Mouse (Mus musculus): ENCODE results near the gene Thegl. TPM values are rescaled to one million over a fixed set of nuclear protein-coding genes. Genes with fewer than 3 reads are reported as not detected.
A peak's percentile ranks its signal among the peaks of the same experiment; 100 is the strongest.
"Not testable (repeated sequence)": the region's sequence is repeated elsewhere in the genome, so short reads cannot be mapped to it uniquely, and the experiment has no call there.

Thegl gene
- total RNA-seq, 4 experiments from 2014 or later = 0.21 to 0.91 (median 0.68) TPM; not detected in 1

GRCm38 (mm10) chr5:77094510-77095491 is 79.0 kb downstream of the Thegl start:
- peak in 1 of 2 experiments; percentile 18 for DNase-seq (ENCODE audit: low spot score in 2 of 2)

GRCm38 (mm10) chr5:77096194-77096593 is 80.4 kb downstream of the Thegl start:
- not testable (repeated sequence) for DNase-seq (ENCODE audit: low spot score in 2 of 2)

- no peak for DNase-seq (ENCODE audit: low spot score in 2 of 2)
Observed at GRCm38 (mm10) chr5:77097686-77098085, 81.9 kb downstream of the Thegl start.

- no peak for DNase-seq (ENCODE audit: low spot score in 2 of 2)
Observed at GRCm38 (mm10) chr5:77098874-77099273, 83.1 kb downstream of the Thegl start.

GRCm38 (mm10) chr5:77099317-77099996 is 83.6 kb downstream of the Thegl start:
- DNase-seq (ENCODE audit: low spot score in 2 of 2) = no peak

GRCm38 (mm10) chr5:77099997-77100380 is 84.2 kb downstream of the Thegl start:
- no peak for DNase-seq (ENCODE audit: low spot score in 2 of 2)

- no peak for DNase-seq (ENCODE audit: low spot score in 2 of 2)
Observed at GRCm38 (mm10) chr5:77100691-77101090, 84.9 kb downstream of the Thegl start.

- no peak for DNase-seq (ENCODE audit: low spot score in 2 of 2)
Observed at GRCm38 (mm10) chr5:77102522-77103365, 86.9 kb downstream of the Thegl start.

GRCm38 (mm10) chr5:77107146-77107822 is 91.5 kb downstream of the Thegl start:
- DNase-seq (ENCODE audit: low spot score in 2 of 2) = no peak

GRCm38 (mm10) chr5:77108806-77109205 is 93.0 kb downstream of the Thegl start:
- no peak for DNase-seq (ENCODE audit: low spot score in 2 of 2)

- no peak for DNase-seq (ENCODE audit: low spot score in 2 of 2)
Observed at GRCm38 (mm10) chr5:77109814-77110213, 94.0 kb downstream of the Thegl start.

Other genes with a start within 250 kb of the Thegl start
- gene Aasdh, start 110.5 kb upstream of the Thegl start, total RNA-seq (2022) = 10 to 100 TPM; 19.4 to 25.6 (median 21.0) TPM
- 100 to 1,000 TPM; 101 to 109 (median 107) TPM for gene Paics, start 64.7 kb upstream of the Thegl start, total RNA-seq (2022)
- 10 to 100 TPM; 16.2 to 20.3 (median 17.9) TPM for gene Ppat, start 64.4 kb upstream of the Thegl start, total RNA-seq (2022)
- 100 to 1,000 TPM in 3 of 4 experiments, 10 to 100 TPM in 1; 91.9 to 105 (median 103) TPM for gene Srp72, start 41.3 kb upstream of the Thegl start, total RNA-seq (2022)
- gene Arl9, start 12.0 kb upstream of the Thegl start, total RNA-seq (2022) = not detected
- 10 to 100 TPM; 25.4 to 28.4 (median 26.1) TPM for gene Hopx, start 99.1 kb downstream of the Thegl start, total RNA-seq (2022)
- not detected for gene Spink2, start 195.4 kb downstream of the Thegl start, total RNA-seq (2022)
- 1 to 10 TPM; 3.9 to 4.9 (median 4.2) TPM for gene Rest, start 249.5 kb downstream of the Thegl start, total RNA-seq (2022)